Mouse (Mus musculus) stomach, embryonic 14.5 days (tissue): ENCODE data around the gene Khdrbs1. TPM values are rescaled to one million over a fixed set of nuclear protein-coding genes. Genes with fewer than 3 reads are reported as not detected.
"Not testable (repeated sequence)": the region's sequence is repeated elsewhere in the genome, so short reads cannot be mapped to it uniquely, and the experiment has no call there.

Experiments used
- ATAC-seq: fragments of 200-750 bp; cut with Nextera tagmentation; 2 replicates; pipeline ENCODE4 v1.8.0; 2017; ENCODE audit warnings: low read depth, moderate TSS enrichment; ENCODE audit not compliant: insufficient number of reproducible peaks, insufficient read depth, low FRiP score
- H3K27ac ChIP-seq: fragments of 300-500 bp; sonication (generic); 2 replicates; pipeline ENCODE4 v1.5.1; 2014; ENCODE audit warnings: mild to moderate bottlenecking, low read length, moderate library complexity, mixed read lengths
- H3K27me3 ChIP-seq: fragments of 300-500 bp; sonication (generic); 2 replicates; pipeline ENCODE4 v1.6.1; 2014; ENCODE audit warnings: low read length, control low read depth, mixed read lengths; ENCODE audit not compliant: control insufficient read depth, insufficient read depth
- H3K36me3 ChIP-seq: fragments of 300-500 bp; sonication (generic); 2 replicates; pipeline ENCODE4 v1.6.1; 2014; ENCODE audit warnings: mild to moderate bottlenecking, control low read depth, low read length, moderate library complexity, mixed read lengths; ENCODE audit not compliant: control insufficient read depth, insufficient read depth
- H3K4me1 ChIP-seq: fragments of 300-500 bp; sonication (generic); 2 replicates; pipeline ENCODE4 v1.6.1; 2014; ENCODE audit warnings: low read length, control low read depth, mixed read lengths; ENCODE audit not compliant: control insufficient read depth, insufficient read depth
- H3K4me2 ChIP-seq: fragments of 300-500 bp; sonication (generic); replicated peaks from 2 replicates; pipeline ENCODE4 v1.6.1; 2014; ENCODE audit warnings: low read depth, low read length, control low read depth
- H3K4me3 ChIP-seq: fragments of 300-500 bp; sonication (generic); 2 replicates; pipeline ENCODE4 v1.5.1; 2014; ENCODE audit warnings: low read depth, low read length, control low read depth
- H3K9ac ChIP-seq: fragments of 300-500 bp; sonication (generic); replicated peaks from 2 replicates; pipeline ENCODE4 v1.6.1; 2014; ENCODE audit warnings: low read depth, mild to moderate bottlenecking, control low read depth, low read length, moderate library complexity, mixed read lengths
- H3K9me3 ChIP-seq: fragments of 300-500 bp; sonication (generic); 2 replicates; pipeline ENCODE4 v1.6.1; 2016; ENCODE audit warnings: low read depth, low read length, control low read depth; ENCODE audit not compliant: control insufficient read depth
- WGBS: fragments of 180-500 bp; shearing (Covaris S2); extraction: QIAGEN DNeasy Blood & Tissue Kit; methylation state at CpG from one replicate; pipeline ENCODE4 v1.1.7; 2014; 5-methylcytosine and 5-hydroxymethylcytosine counted together
- polyA plus RNA-seq: library from polyadenylated mRNA; unstranded; fragments of >200 nt; fragmentation: Nextera tagmentation; extraction: Ambion mirVana; gene quantifications from 2 replicates; pipeline ENCODE4 v1.2.1, GENCODE M21; 2014

Gene Khdrbs1
- polyA plus RNA-seq, 1 experiment from 2014 or later, result 95.5 TPM

DNA sequence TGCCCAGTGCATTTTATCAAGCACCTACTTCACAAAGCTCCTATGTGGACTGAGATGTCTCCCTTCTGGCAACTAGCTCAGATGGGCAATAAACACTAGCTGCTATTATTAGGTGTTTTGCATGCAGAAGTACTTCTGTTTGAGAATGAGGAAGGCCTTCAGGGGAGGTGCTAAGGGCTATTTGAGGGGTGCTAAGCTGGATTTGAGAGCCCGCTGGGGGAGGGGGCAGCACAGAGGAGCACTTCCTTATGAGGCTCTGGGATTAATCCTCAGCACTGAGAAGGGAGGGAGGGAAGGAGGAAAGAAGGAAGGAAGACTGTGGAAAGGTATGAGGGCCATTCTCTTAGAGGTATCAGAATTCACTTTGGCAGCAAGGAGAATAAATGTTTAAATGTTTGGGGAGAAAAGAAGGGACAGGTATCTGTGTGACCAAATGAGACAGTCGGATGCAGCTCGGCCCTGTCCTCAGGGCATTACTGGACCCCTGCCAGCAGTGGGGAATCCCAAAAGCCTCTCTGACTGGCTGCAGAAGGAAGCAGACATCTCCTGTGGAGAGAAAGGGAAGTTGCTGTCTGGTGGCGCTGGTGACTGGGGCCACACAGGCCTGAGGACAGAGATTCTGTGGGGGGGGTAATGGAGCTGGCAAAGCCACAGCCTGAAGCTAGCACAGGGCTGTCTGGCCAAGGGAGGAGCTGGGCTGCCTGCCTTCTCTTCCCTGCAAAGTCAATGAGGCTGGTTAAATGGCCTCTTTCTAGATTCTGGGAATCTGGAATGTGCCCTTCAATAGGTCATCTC is 40.0 kb upstream of the Khdrbs1 start:
- Histone ChIP-seq H3K4me2 (no peak overlapping the region), H3K9me3 (no peaks in the 10 kb centered on the region), H3K27me3 (no peaks in the 10 kb centered on the region), H3K4me1 (no peaks in the 10 kb centered on the region), H3K27ac (no peak overlapping the region), H3K9ac (no peak overlapping the region), H3K36me3 (no peaks in the 10 kb centered on the region), H3K4me3 (no peak overlapping the region)
- ATAC-seq, result 0 out of 2 replicates have a peak, but pooled peaks have one; percentile 23
- WGBS, result 32% methylated on average over 4 of the region's 4 CpGs

DNA sequence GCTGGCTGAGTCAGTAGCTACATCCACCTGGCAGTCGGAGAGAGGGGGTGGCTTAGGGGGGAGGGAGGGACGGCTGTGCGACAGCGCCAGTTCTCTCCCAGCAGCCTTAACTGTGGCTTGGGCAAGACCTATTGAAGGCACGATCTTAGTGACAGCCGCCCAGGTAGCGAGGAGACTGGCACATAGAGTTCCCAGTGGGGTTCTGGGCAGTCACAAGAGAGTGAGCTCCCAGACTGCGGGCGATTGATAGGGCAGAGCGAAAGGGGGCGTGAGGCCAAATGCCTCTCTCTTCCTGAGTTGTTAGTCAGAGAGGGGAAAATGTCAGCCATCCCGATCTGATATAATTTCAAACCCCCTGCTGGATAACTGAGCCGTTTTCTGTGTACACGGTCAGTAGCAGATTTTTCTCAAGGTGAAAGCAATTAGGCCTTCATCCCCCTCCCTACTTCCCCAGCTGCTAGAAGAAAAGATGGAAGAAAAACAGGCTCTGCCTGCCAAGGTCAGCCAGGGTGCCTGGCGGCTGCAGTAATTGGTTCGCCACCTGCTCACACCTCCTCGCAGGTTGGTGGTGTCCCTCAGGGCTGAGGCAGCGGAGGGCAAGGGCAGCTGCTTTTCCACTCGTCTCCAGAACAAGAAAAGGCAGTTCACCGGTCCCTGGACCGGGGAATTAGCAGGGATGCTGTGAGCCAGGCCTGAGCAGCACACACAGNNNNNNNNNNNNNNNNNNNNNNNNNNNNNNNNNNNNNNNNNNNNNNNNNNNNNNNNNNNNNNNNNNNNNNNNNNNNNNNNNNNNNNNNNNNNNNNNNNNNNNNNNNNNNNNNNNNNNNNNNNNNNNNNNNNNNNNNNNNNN is 29.8 kb upstream of the Khdrbs1 start:
- H3K4me1 ChIP-seq, result peaks cover 8% of the 10 kb centered on the region
- H3K36me3 ChIP-seq, result no peaks in the 10 kb centered on the region
- no peak overlapping the region; the same call in 1 of the 2 replicates for H3K4me3 ChIP-seq
- no peak overlapping the region for H3K27ac ChIP-seq
- H3K9me3 ChIP-seq, result no peaks in the 10 kb centered on the region
- peak overlapping the region; percentile 24 for H3K4me2 ChIP-seq
- 7% methylated on average over 21 of the region's 21 CpGs for WGBS
- ATAC-seq, result peak; percentile 61
- H3K9ac ChIP-seq, result no peak overlapping the region
- no peaks in the 10 kb centered on the region for H3K27me3 ChIP-seq

DNA sequence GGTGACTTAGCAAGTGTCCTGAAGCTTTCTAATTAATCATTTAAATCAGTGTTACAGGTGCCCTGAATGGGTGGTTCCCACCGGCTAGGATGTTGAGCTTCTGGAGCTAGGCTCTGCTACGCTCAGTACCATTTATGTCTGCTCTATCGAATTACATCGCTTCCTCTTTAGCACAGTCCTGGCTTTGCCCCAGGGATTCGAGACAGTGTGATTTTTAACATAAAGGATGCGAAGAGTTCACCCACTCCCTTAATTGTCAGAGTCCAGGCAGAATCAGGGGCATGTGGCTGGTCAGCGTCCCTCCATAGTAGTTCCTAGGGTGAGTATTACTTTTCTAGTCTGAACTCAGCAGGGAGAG is 29.2 kb upstream of the Khdrbs1 start:
- Histone ChIP-seq H3K4me3 (no peak overlapping the region), H3K36me3 (no peaks in the 10 kb centered on the region), H3K4me1 (peaks cover 8% of the 10 kb centered on the region), H3K27ac (no peak overlapping the region), H3K9ac (no peak overlapping the region), H3K9me3 (no peaks in the 10 kb centered on the region), H3K27me3 (no peaks in the 10 kb centered on the region), H3K4me2 (peak overlapping the region; percentile 24)
- ATAC-seq, result no peak
- WGBS, result 18% methylated on average over 7 of the region's 7 CpGs

DNA sequence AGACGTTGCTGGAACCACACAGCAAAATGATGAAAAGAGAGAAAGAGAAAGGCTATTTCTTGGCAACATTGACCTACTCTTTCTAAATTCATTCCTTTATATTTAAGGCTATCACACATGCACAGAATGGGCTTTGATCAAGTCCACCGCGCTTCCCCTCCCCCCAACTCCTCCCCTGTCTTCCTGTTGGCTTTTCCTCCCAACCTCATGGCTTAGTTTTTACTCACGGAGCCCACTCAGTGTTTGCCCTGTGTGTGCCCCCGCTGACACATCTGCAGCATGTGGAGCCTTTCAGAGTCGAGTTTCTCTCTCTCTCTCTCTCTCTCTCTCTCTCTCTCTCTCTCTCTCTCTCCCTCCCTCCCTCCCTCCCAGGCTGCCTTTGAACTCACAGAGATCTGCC is 28.5 kb upstream of the Khdrbs1 start:
- Histone ChIP-seq H3K4me3 (no peak overlapping the region), H3K9me3 (no peaks in the 10 kb centered on the region), H3K27me3 (no peaks in the 10 kb centered on the region), H3K36me3 (no peaks in the 10 kb centered on the region), H3K4me2 (no peak overlapping the region), H3K4me1 (peaks cover 8% of the 10 kb centered on the region), H3K27ac (no peak overlapping the region), H3K9ac (no peak overlapping the region)
- no peak for ATAC-seq
- WGBS, result 55% methylated on average over 6 of the region's 6 CpGs

DNA sequence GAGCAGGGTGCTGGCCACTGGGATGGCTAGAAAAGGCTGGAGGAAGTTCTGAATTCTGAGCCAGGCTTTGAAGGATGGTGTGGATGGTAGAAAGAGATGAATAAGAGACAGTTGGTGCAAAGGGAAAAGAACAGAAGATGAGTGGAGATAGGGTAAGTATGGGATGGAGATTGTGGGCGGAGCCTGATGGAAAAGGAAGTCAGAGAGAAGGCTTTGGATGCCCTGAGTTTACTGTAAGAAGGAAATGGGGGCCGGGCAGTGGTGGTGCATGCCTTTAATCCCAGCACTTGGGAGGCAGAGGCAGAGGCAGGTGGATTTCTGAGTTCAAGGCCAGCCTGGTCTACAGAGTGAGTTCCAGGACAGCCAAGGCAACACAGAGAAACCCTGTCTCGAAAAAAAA is 26.6 kb upstream of the Khdrbs1 start:
- not testable (repeated sequence) for H3K4me1 ChIP-seq, H3K4me3 ChIP-seq, H3K27me3 ChIP-seq, ATAC-seq, H3K36me3 ChIP-seq, H3K9ac ChIP-seq, H3K9me3 ChIP-seq, H3K27ac ChIP-seq, H3K4me2 ChIP-seq
- WGBS, result 73% methylated on average over 3 of the region's 3 CpGs

DNA sequence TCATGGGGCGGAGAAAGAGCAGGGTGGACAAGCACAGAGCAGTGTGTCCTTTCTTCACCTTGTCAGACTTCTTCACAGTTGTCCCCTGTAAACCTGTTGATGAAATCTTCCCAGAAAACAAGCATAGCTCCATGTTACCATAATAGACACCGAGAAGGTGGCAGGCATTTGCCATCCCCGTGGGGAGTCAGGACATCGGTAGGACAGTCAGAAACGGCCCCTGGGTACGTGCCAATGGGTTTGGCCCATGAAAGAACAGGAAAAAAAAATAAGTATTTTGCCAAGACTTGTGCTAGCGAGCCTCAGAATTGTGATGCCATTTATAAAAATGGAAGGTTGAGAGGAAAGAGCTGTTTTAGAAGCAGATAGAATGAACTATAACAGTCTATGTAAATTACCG is 25.7 kb upstream of the Khdrbs1 start:
- ATAC-seq, result no peak
- Histone ChIP-seq H3K9ac (no peak overlapping the region), H3K27ac (no peak overlapping the region), H3K36me3 (no peaks in the 10 kb centered on the region), H3K27me3 (no peaks in the 10 kb centered on the region), H3K4me1 (peaks cover 8% of the 10 kb centered on the region), H3K9me3 (no peaks in the 10 kb centered on the region), H3K4me2 (no peak overlapping the region), H3K4me3 (no peak overlapping the region)
- 90% methylated on average over 8 of the region's 8 CpGs for WGBS

DNA sequence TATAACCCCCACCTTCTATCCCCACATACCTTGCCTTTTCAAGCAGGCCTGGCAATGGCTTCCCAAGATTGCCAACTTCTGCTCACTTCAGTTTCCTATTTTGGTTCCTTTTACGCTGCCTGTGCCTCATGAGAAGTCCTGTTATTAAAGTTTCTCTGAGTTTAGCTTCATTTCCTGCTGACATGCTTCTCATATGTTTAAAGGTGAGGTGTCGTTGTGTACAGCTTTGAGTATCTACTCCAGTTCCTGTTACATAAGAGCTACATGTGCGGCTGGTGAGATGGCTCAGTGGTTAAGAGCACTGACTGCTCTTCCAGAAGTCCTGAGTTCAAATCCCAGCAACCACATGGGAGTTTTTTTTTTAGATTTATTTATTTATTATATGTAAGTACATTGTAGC is 23.2 kb upstream of the Khdrbs1 start:
- WGBS, result 80% methylated on average over 3 of the region's 3 CpGs
- ATAC-seq, result no peak

DNA sequence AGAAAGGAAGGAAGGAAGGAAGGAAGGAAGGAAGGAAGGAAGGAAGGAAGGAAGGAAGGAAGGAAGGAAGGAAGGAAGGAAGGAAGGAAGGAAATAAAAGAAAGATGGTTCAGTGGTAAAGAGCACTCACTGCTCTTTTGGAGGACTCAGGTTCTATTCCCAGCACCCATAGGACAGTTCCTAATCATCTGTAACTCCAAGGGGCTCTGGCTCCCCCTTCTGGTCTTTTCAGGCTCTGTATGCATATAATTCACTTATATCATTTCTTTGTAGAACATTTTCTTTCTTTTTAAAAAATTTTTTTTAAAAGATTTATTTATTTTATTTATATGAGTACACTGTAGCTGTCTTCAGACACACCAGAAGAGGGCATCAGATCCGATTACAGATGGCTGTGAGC is 20.4 kb upstream of the Khdrbs1 start:
- H3K4me1 ChIP-seq, H3K9me3 ChIP-seq, H3K4me2 ChIP-seq, ATAC-seq, H3K9ac ChIP-seq, H3K27me3 ChIP-seq, H3K27ac ChIP-seq, H3K4me3 ChIP-seq, H3K36me3 ChIP-seq: not testable (repeated sequence)
- WGBS, result 76% methylated on average over 1 of the region's 1 CpGs

More for the DNA sequence above, 23.2 kb upstream of the Khdrbs1 start:
- no peaks in the 10 kb centered on the region for H3K36me3 ChIP-seq
- H3K4me2 ChIP-seq, result no peak overlapping the region
- H3K4me3 ChIP-seq, result no peak overlapping the region
- H3K9me3 ChIP-seq, result no peaks in the 10 kb centered on the region
- H3K4me1 ChIP-seq, result no peaks in the 10 kb centered on the region
- no peak overlapping the region for H3K27ac ChIP-seq
- H3K9ac ChIP-seq, result no peak overlapping the region
- H3K27me3 ChIP-seq, result no peaks in the 10 kb centered on the region
